Mouse (Mus musculus): ENCODE measurements around the gene Gpr107. TPM values are rescaled to one million over a fixed set of nuclear protein-coding genes. Genes with fewer than 3 reads are reported as not detected.

Gene Gpr107
- polyA plus RNA-seq, 1 experiment from 2014 or later = 30.4 TPM

- peaks cover 4% of the 10 kb centered on the region for H3K4me1 ChIP-seq (ENCODE audit: control insufficient read depth, insufficient read depth, low read length)
- no peak overlapping the region for H3K27ac ChIP-seq (ENCODE audit: low read length)
- H3K4me3 ChIP-seq (ENCODE audit: low read length) = no peak overlapping the region
- ATAC-seq = no peak
- 59% methylated on average over 7 of the region's 7 CpGs for WGBS
- no peaks in the 10 kb centered on the region for H3K9me3 ChIP-seq (ENCODE audit: control insufficient read depth, low read length)
- H3K9ac ChIP-seq (ENCODE audit: low read depth, low read length) = no peak overlapping the region
- no peak overlapping the region for H3K4me2 ChIP-seq (ENCODE audit: low read depth, low read length)
- no peaks in the 10 kb centered on the region for H3K27me3 ChIP-seq (replicated peaks; ENCODE audit: control insufficient read depth, insufficient read depth, low read length)
- H3K36me3 ChIP-seq (ENCODE audit: control insufficient read depth, insufficient read depth, low read length) = peaks cover 25% of the 10 kb centered on the region
Measured at GRCm38 (mm10) chr2:31180081-31180551, 28.0 kb downstream of the Gpr107 start.

DNA sequence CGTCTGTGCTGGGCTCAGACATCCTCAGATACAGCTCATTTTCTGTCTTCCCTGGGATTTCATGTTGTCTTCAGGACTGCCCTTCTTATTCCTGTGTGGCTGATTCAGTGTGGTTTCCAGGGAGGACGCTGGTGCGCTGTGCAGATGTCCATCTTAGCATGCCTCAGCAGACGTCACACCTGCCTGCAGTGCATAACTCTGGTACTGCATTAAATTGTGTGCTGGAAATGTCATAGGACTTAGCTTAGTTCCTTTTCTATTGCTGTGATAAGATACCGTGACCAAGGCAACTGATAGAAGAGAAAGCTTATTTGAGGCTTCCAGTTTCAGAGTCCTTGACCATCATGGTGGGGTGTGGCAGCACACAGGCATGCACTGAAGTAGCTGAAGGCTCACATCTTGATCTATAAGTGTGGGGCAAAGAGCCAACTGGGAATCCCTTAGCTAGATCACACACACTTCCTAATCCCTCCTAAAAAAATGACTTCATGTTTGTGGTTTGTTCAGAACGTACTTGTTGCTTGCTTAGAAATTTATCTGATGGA lies 30.7 kb downstream of the Gpr107 start:
- WGBS = 75% methylated on average over 6 of the region's 6 CpGs
- Histone ChIP-seq H3K4me3 (ENCODE audit: low read length) (no peak overlapping the region), H3K9me3 (ENCODE audit: control insufficient read depth, low read length) (no peaks in the 10 kb centered on the region), H3K9ac (ENCODE audit: low read depth, low read length) (no peak overlapping the region), H3K36me3 (ENCODE audit: control insufficient read depth, insufficient read depth, low read length) (peaks cover 15% of the 10 kb centered on the region), H3K4me2 (ENCODE audit: low read depth, low read length) (no peak overlapping the region), H3K27ac (ENCODE audit: low read length) (0 out of 2 replicates have a peak overlapping the region, but pooled peaks have one; percentile 9), H3K4me1 (ENCODE audit: control insufficient read depth, insufficient read depth, low read length) (peaks cover 4% of the 10 kb centered on the region), H3K27me3 (replicated peaks; ENCODE audit: control insufficient read depth, insufficient read depth, low read length) (no peaks in the 10 kb centered on the region)
- peak; percentile 76 for ATAC-seq

DNA sequence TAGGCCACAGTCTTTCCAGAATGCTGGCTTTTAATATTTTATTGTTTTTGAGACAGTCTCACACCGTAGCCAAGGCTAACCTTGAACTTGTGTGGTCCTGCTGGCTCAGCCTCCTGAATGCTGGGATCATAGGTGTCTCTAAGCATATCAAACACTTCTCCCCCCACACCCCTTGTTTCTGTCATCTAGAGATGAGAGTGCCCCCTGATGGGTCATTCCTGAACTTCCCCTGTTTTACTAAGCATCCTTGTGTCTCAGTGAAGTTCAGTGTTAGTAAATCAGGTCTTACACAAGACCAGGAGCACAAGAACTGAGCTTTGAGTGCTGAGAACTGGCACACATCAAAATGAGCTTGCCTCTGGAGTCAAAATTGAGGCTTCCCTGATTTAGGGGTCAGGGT lies 31.7 kb downstream of the Gpr107 start:
- H3K27ac ChIP-seq (ENCODE audit: low read length) = no peak overlapping the region
- H3K4me3 ChIP-seq (ENCODE audit: low read length) = no peak overlapping the region
- 93% methylated on average over 1 of the region's 1 CpGs for WGBS
- no peaks in the 10 kb centered on the region for H3K27me3 ChIP-seq (replicated peaks; ENCODE audit: control insufficient read depth, insufficient read depth, low read length)
- ATAC-seq = no peak
- H3K4me2 ChIP-seq (ENCODE audit: low read depth, low read length) = no peak overlapping the region
- H3K4me1 ChIP-seq (ENCODE audit: control insufficient read depth, insufficient read depth, low read length) = peaks cover 4% of the 10 kb centered on the region
- peaks cover 9% of the 10 kb centered on the region for H3K36me3 ChIP-seq (ENCODE audit: control insufficient read depth, insufficient read depth, low read length)
- H3K9me3 ChIP-seq (ENCODE audit: control insufficient read depth, low read length) = no peaks in the 10 kb centered on the region
- no peak overlapping the region for H3K9ac ChIP-seq (ENCODE audit: low read depth, low read length)

DNA sequence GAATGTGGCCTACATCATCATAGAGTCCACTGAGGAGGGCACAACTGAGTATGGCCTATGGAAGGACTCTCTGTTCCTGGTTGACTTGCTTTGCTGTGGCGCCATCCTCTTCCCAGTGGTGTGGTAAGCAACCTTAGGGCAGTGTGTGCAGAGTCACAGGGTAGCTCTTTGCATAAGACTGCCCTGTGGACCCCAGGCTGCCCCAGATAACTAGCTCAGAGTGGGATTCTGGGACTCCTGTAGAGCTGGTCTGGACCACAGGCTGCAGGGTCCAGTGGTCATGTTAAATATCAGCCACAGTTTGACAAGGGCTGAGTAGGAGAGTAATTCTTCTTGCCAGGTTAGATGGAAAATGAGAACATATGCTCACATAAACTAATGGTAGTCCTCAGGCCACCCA lies 36.6 kb downstream of the Gpr107 start:
- peaks cover 17% of the 10 kb centered on the region for H3K36me3 ChIP-seq (ENCODE audit: control insufficient read depth, insufficient read depth, low read length)
- H3K4me1 ChIP-seq (ENCODE audit: control insufficient read depth, insufficient read depth, low read length) = no peaks in the 10 kb centered on the region
- no peak overlapping the region for H3K9ac ChIP-seq (ENCODE audit: low read depth, low read length)
- WGBS = 100% methylated on average over 1 of the region's 1 CpGs
- H3K27ac ChIP-seq (ENCODE audit: low read length) = no peak overlapping the region
- ATAC-seq = no peak
- H3K9me3 ChIP-seq (ENCODE audit: control insufficient read depth, low read length) = no peaks in the 10 kb centered on the region
- H3K4me3 ChIP-seq (ENCODE audit: low read length) = no peak overlapping the region
- H3K4me2 ChIP-seq (ENCODE audit: low read depth, low read length) = no peak overlapping the region
- H3K27me3 ChIP-seq (replicated peaks; ENCODE audit: control insufficient read depth, insufficient read depth, low read length) = no peaks in the 10 kb centered on the region

GRCm38 (mm10) chr2:31189654-31190053 lies 37.5 kb downstream of the Gpr107 start:
- WGBS = 91% methylated on average over 3 of the region's 3 CpGs

DNA sequence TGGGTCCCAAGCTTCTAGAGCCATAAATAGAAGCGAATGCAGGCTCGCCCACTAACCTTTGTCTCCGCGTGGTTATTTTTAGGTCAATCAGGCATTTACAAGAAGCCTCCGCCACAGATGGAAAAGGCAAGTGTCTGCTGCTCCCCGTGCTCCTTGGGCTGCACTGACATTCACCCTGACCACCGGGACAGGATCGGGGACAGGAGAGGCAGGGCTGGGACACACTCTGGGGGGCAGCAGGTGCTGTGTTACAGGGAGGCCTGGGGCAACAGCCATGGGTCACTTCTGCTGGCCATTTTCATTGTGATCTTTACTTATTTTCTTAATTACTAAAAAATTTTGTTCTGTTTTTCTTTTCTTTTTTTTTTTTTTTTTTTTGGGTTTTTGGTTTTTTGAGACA lies 39.6 kb downstream of the Gpr107 start:
- Histone ChIP-seq H3K4me1 (ENCODE audit: control insufficient read depth, insufficient read depth, low read length) (no peaks in the 10 kb centered on the region), H3K27ac (ENCODE audit: low read length) (no peak overlapping the region), H3K4me2 (ENCODE audit: low read depth, low read length) (no peak overlapping the region), H3K4me3 (ENCODE audit: low read length) (no peak overlapping the region), H3K9me3 (ENCODE audit: control insufficient read depth, low read length) (no peaks in the 10 kb centered on the region), H3K9ac (ENCODE audit: low read depth, low read length) (no peak overlapping the region), H3K36me3 (ENCODE audit: control insufficient read depth, insufficient read depth, low read length) (peaks cover 10% of the 10 kb centered on the region), H3K27me3 (replicated peaks; ENCODE audit: control insufficient read depth, insufficient read depth, low read length) (no peaks in the 10 kb centered on the region)
- 75% methylated on average over 8 of the region's 8 CpGs for WGBS
- ATAC-seq = no peak

More at GRCm38 (mm10) chr2:31189654-31190053, 37.5 kb downstream of the Gpr107 start:
- H3K4me3 ChIP-seq (ENCODE audit: low read length) = no peak overlapping the region
- ATAC-seq = no peak
- no peak overlapping the region for H3K27ac ChIP-seq (ENCODE audit: low read length)
- H3K9ac ChIP-seq (ENCODE audit: low read depth, low read length) = no peak overlapping the region
- peaks cover 17% of the 10 kb centered on the region for H3K36me3 ChIP-seq (ENCODE audit: control insufficient read depth, insufficient read depth, low read length)
- no peak overlapping the region for H3K4me2 ChIP-seq (ENCODE audit: low read depth, low read length)
- H3K27me3 ChIP-seq (replicated peaks; ENCODE audit: control insufficient read depth, insufficient read depth, low read length) = no peaks in the 10 kb centered on the region
- no peaks in the 10 kb centered on the region for H3K4me1 ChIP-seq (ENCODE audit: control insufficient read depth, insufficient read depth, low read length)
- H3K9me3 ChIP-seq (ENCODE audit: control insufficient read depth, low read length) = no peaks in the 10 kb centered on the region

DNA sequence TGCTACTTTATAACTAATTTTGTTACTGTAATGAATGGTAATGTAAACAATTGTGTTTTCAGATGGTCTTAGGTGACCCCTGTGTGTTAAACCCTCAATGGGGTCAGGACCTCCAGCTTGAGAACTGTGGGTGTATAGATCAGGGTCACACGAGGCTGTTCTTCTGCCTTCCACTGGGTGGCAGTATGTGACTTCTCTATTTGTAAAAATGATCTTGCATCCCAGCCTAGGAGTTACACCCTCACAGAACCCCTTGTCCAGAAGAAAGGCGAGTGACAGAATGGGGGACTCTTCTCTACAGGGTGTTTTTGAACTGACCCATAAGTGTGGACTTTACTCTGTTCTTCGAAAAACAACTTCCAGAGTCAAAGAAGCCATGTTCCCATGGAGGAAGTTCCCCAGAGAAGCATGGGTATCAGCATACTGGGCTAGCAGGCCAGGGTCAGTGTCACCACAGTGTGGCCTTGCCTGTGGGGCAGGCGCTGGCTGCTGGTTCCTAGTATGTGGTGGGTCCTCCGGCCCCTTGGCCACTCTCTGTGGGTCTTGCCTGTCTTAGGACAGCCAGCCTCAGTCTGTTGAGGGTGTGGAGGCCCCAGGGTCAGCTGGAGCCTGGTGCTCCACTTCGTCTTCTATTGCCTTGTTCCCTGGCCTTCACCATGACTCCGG lies 42.4 kb downstream of the Gpr107 start:
- Histone ChIP-seq H3K4me3 (ENCODE audit: low read length) (no peak overlapping the region), H3K27me3 (replicated peaks; ENCODE audit: control insufficient read depth, insufficient read depth, low read length) (no peaks in the 10 kb centered on the region), H3K9me3 (ENCODE audit: control insufficient read depth, low read length) (no peaks in the 10 kb centered on the region), H3K4me2 (ENCODE audit: low read depth, low read length) (no peak overlapping the region), H3K36me3 (ENCODE audit: control insufficient read depth, insufficient read depth, low read length) (peaks cover 10% of the 10 kb centered on the region), H3K27ac (ENCODE audit: low read length) (no peak overlapping the region), H3K4me1 (ENCODE audit: control insufficient read depth, insufficient read depth, low read length) (no peaks in the 10 kb centered on the region), H3K9ac (ENCODE audit: low read depth, low read length) (0 out of 2 replicates have a peak overlapping the region, but pooled peaks have one; percentile 27)
- ATAC-seq = peak; percentile 46; the same call in 1 of the 2 replicates
- 66% methylated on average over 7 of the region's 7 CpGs for WGBS

DNA sequence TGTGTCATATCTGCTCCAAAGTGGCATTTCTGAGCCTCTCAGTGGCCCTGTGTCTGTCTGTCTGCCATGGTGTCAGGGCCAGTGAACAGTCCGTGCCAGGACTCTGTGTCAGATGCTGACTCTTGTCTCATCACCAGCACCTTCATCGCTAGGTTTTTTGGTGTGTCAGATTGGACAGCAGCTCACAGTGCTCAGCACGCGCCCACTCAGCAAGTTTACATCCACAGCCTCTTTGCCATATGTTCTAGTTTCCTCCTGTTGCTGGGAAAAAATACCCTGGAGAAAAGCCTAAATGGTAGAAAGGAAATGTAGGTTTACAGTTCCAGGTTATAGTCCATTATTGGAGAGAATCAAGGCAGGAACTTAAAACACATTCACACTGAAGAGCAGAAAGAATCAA lies 46.5 kb downstream of the Gpr107 start:
- Histone ChIP-seq H3K9me3 (ENCODE audit: control insufficient read depth, low read length) (no peaks in the 10 kb centered on the region), H3K9ac (ENCODE audit: low read depth, low read length) (no peak overlapping the region), H3K4me3 (ENCODE audit: low read length) (no peak overlapping the region), H3K4me2 (ENCODE audit: low read depth, low read length) (no peak overlapping the region), H3K36me3 (ENCODE audit: control insufficient read depth, insufficient read depth, low read length) (peaks cover 2% of the 10 kb centered on the region; the same call in 1 of the 2 replicates), H3K4me1 (ENCODE audit: control insufficient read depth, insufficient read depth, low read length) (peaks cover 6% of the 10 kb centered on the region; the same call in 1 of the 2 replicates), H3K27ac (ENCODE audit: low read length) (no peak overlapping the region), H3K27me3 (replicated peaks; ENCODE audit: control insufficient read depth, insufficient read depth, low read length) (no peaks in the 10 kb centered on the region)
- 91% methylated on average over 4 of the region's 4 CpGs for WGBS
- no peak for ATAC-seq

- no peak overlapping the region for H3K9ac ChIP-seq (ENCODE audit: low read depth, low read length)
- 84% methylated on average over 2 of the region's 2 CpGs for WGBS
- no peak for ATAC-seq
Measured at GRCm38 (mm10) chr2:31200051-31200450, 47.9 kb downstream of the Gpr107 start.

More at GRCm38 (mm10) chr2:31200051-31200450, 47.9 kb downstream of the Gpr107 start:
- Histone ChIP-seq H3K4me3 (ENCODE audit: low read length) (no peak overlapping the region), H3K27me3 (replicated peaks; ENCODE audit: control insufficient read depth, insufficient read depth, low read length) (no peaks in the 10 kb centered on the region), H3K9me3 (ENCODE audit: control insufficient read depth, low read length) (no peaks in the 10 kb centered on the region), H3K27ac (ENCODE audit: low read length) (no peak overlapping the region), H3K4me2 (ENCODE audit: low read depth, low read length) (no peak overlapping the region), H3K36me3 (ENCODE audit: control insufficient read depth, insufficient read depth, low read length) (peaks cover under 1% of the 10 kb centered on the region; the same call in 1 of the 2 replicates), H3K4me1 (ENCODE audit: control insufficient read depth, insufficient read depth, low read length) (peaks cover 6% of the 10 kb centered on the region; the same call in 1 of the 2 replicates)
